Mouse (Mus musculus) layer of hippocampus, adult 11-12 months (tissue): ENCODE data around the gene Gm20388.

Source experiments
- DNase-seq: peaks from one replicate; pipeline ENCODE4 v3.0.0; 2022; ENCODE audit warnings: low spot score

The Gm20388 gene

DNA sequence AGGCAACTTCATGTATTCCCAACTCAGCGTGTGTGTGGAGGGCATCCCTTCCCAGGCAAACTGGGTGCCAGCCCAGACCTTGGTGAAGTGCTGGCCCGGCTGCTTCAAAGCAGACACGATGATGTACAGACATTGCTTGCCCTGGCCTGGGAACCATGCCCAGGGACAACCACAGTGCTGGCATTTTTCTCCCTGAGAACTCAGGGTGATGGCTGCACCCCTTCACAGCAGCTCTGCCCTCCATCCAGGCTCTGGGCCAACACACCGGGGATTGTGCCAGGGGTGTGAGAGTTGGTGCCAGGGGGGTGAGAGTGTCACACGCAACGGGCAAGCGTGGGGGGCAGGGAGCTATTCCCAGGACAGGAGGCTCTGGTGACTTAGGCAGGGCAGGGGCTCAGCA lies 734.0 kb downstream of the Gm20388 start:
- DNase-seq = peak; percentile 76

DNA sequence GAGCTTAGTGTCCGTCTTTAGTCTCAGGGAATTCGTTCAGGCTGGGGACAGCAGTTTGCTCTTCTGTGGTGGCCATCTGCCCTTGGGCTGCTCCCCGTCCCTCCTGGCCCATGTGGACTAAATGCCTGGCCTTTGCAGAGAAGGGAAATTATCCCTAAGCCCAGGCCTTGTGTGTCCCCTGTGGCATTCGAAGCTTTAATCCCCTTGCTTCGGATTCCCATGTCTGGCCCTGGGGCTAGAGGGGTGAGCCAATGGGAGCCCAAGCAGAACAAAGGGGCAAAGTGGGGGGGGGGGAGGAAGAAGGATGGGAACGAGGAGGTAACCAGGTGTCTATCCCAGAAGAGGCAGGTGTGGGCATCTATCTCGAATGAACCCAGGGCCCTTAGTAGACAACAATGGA lies 736.9 kb downstream of the Gm20388 start, which contains the start of gene 1190005I06Rik:
Gene 1190005I06Rik, minus strand, starts transcription at position 101 of the 400 bp plus-strand sequence.
- DNase-seq = no peak

DNA sequence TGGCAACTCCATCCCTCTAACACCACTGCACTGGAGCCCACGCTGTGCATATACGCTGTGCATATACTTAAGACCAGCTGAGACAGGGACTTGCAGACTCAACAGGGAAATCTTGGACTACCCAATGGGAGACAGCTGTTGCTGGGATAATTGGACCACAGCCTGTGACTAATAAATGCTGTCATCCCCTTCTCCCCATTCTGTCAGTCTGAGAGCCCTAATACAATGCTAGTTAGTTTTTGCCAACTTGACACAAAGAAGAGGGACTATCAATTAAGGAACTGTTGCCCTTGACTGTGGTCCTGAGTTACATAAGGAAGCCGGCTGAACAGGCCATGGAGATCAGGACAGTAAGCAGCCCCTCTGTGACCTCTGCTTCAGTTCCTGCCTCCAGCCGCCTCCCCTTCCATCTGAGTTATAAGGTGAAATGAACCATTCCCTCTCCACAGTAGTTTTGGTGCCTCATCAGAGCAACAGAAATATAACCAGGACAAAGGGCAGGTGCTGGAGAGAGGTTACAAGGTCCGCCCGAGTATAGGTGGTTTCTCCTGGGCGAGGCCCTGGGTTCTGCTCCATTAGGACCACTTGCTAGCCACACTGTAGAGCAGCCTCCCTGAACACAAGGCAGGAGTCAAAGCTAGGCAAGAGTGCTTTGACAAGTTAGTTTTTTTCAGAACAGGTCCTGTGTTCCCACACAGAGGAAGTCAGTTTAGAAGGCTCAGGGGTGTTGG lies 745.8 kb downstream of the Gm20388 start:
- no peak for DNase-seq

DNA sequence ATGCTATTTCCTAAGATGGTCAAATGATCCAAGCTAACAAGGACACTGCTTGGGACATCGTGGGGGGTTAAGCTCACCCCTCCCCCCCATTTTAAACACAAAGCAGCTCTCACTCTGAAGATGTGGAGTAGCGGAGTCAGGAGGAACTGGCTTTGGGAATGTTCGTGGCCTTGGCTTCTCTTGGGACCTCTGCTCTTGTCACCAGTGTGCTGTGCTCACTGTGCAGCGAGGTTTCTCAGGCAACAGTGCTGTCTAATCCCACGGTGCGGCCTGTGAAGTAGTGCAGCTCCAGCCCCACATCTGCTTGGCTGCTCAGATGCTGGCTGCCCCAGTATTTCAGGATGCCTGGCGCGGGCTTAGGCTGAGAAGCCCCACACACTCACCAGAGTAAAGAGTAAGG lies 746.8 kb downstream of the Gm20388 start:
- no peak for DNase-seq

DNA sequence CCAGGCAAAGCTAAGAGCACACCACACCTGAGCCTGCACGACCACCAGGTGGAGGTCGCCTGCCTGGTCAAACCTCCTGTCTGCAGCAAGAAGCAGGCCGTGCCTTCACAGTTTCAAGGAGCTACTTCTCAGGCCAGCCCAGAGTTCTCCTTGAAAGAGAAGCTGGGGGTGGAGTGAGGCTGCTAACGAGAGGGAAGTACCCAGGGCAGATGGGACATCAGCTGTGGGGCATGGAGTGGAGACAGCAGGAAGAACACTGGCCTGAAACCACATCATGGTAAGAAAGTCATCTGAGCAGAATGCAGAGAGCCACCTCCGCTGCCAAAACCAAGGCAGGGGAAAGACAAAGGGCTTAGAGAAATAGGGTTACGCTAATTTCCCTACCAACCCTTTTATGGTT lies 753.9 kb downstream of the Gm20388 start:
- DNase-seq = no peak

DNA sequence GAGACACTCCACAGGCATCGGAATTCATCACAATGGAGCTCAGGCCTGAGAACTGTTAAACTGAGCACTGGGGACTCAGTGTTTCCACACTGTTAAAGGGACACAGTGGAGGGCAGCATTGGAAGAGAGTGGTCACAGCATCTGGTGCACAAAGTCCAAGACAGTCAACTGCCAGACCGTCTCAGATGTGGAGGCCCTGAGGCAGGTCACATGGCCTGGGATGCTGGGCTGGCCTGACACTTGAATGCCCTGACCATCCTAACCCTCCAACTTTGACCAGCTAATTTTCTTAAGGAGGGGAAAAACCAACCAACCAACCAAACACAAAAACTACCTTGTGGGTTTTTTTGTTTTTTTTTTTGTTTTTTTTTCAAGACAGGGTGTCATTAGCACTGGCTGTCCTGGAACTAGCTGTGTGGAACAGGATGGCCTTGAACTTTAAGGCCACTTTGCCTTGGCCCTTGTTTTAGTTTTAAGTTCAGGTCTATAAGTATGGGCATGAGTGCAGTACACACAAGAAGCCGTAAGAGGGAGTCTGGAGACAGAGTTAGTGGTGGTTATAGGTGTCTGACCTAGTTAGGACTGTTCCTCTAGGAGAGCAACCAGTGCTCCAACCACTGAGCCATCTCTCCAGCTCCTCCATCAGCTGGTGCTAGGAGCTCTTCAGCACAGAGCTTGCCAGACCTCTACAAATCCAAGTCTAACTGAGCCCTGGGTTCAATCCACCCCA lies 755.2 kb downstream of the Gm20388 start:
- DNase-seq = no peak

DNA sequence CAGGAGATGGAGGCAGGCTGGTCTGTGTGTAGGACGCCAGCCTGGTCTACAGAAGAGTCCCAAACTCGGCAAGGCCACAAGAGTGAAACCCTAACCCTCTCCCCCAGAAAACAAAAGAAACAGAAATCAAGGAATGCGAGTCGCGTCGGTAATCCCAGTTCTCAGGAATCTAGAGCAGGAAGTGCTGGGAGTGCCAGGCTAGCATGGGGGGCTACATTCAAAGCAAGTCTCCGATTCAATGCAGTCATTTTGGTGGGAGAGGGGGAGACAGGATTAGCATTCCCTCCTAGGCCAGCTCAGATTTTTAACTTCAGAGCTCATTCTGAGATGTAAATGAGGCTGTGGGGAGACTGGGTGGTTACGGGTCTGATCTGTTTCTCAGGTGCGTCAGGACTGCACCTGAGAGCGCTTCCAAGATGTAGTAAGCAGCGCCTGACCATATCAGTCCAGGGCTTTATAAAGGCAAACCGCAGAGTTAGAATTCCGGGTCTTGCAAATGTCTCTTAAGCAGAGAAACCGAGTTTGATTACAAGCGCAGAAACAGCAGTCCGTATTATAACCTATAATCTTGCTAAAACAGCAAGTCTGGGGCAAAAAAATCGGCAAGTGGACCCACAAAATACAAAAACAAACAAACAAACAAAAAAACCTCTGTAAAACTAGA lies 756.3 kb downstream of the Gm20388 start:
- DNase-seq = no peak

- DNase-seq = peak; percentile 90
Observed at GRCm38 (mm10) chr8:120667561-120668373, 757.1 kb downstream of the Gm20388 start, which contains the start of the genes Gm27021 and Cox4i1. Gene Gm27021 (minus strand): TSS chr8:120668079. Gene Cox4i1 (plus strand): TSS chr8:120668222.

DNA sequence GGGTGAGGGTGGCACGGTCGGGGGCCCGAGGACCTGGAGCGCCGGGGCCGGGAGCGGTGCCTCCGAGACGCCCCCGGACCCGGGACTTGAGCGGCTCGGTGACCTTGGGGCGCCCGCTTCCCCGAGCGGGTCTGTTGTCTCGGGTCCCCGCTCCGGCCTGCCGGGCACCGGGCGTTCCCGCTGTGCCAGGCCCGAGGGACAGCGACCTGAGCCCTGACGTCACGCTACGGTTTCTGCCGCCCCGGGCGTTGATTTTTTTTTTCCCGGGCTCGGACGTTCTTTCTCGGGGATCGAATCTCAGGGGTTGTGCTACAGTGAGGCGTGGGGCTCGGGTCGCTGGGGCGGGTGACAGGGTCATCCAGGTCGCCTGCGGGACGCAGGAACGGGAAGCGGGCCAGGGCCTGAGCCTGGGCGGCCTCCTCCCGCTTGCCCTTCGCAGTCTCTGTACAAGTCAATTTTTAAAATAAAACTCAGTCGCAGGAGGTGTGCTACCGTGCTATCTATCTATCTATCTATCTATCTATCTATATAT lies 757.8 kb downstream of the Gm20388 start, which contains the start of gene Emc8:
Gene Emc8, minus strand, starts transcription at position 200 of the 532 bp plus-strand sequence.
- no peak for DNase-seq

DNA sequence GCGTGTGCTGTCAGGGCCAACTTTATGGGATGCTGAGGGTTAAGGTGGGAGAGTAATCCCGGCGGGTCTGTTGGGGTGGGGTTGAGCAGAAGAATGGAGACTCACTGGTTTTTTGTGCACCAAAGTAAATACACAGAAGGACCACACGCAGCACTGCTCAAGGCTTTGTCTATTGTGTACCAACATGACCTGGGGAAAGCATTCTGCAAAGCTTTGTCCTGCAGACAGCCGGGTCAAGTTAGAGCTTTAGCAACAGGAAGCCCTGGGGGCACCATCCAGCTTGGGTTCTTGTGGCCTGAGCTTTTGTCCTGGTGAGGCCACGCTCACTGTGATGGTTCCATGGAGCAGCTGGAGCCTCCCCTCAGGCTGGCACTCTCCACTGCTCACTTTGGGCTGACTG lies 761.1 kb downstream of the Gm20388 start:
- no peak for DNase-seq

DNA sequence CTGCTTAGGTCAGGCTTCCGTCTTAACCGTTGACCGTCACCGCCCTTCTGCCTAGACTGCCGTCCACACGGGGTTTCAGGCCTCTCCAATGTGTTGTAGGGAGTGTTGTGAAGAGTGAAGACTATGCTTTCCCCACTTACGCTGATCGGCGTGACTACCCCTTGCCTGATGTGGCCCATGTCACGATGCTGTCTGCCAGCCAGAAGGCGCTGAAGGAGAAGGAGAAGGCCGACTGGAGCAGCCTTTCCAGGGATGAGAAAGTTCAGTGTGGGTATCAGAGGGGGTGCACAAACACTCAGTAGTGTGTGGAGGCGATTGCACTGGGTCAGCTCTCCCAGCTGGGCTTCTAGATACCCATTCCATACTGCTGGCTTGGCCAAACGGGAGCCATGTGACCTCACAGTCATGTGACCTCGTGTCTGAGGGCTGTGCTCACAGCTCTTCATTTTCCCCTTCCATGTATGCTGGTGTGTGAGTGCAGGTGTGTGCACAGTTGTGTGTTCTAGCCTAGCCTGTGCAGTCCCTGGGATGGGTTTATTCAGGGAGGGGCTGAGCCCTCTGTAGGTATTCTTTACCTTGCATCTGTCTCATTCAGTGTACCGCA lies 762.1 kb downstream of the Gm20388 start:
- no peak for DNase-seq

DNA sequence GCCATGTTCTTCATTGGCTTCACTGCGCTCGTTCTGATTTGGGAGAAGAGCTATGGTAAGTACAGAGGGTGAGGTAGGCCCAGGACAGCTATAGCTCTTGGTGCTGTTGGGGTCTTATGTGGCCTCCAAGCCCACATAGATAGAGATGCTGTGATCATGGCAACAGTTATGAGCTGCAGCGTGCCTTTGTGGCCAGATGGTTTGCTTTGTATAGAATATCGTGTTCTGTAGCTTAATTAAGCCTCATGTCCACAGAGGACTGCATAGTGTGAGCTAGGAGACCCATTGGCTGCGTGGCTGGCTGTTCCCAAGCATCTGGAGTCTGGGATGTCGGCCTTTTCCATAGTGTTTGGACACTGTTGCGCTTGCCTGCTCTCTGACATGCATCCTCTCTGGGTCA lies 762.7 kb downstream of the Gm20388 start:
- no peak for DNase-seq

DNA sequence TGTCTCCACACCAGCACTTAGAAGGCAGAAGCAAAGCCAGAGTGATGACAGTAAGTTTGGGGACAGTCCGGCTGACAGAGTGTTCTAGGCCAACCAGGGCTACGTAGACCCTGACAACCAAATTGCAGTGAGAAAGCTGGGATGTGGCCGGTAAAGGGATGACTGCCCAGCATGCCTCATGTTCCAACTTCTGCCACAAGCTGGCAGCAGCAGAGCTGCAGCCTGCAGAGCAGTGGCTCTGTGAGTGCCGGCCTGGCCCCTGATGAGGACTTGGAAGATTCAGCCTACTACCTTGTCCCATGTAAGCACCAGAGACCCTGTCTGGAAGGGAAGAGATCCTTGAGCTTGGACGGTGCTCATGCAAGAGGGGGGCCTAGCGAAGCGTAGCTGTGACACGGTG lies 765.1 kb downstream of the Gm20388 start:
- no peak for DNase-seq

DNA sequence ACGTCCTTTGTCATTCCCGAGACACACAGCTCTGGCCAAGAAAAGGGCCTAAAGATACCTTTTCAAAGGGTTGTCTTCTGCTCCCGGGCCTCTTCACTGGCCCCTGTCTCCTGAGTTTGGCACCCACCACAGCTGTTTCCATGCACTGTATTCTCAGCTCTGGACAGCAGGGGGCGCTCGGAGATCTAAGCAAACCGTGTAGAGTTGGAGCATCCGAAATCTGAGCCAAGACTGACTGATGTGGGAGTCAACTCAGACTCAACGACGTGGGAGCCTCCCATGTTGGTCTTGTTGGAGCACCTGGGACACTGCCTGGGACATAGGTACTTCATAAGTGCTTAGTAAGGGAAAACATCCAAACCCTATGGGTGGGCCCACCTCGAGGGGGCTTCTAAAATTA lies 767.8 kb downstream of the Gm20388 start:
- DNase-seq = peak; percentile 90

- no peak for DNase-seq
Observed at GRCm38 (mm10) chr8:120679629-120680387, 769.2 kb downstream of the Gm20388 start.

DNA sequence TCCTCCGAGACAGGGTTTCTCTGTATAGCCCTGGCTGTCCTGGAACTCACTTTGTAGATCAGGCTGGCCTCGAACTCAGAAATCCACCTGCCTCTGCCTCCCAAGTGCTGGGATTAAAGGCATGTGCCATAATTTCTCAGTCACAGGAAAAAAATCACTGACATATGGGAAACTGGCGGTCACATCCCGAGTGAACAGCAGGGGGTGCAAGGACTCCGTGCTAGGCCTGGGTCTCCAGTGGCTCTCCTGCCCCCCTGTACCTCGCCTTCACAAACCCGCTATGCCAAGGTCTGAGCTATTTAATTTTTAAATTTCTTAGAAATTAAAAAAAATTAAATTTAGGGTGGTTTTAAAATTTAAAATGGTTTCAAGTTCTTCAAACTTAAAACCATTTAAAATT lies 769.8 kb downstream of the Gm20388 start:
- DNase-seq = peak; percentile 60

- DNase-seq = no peak
Observed at GRCm38 (mm10) chr8:120681113-120681512, 770.5 kb downstream of the Gm20388 start.

DNA sequence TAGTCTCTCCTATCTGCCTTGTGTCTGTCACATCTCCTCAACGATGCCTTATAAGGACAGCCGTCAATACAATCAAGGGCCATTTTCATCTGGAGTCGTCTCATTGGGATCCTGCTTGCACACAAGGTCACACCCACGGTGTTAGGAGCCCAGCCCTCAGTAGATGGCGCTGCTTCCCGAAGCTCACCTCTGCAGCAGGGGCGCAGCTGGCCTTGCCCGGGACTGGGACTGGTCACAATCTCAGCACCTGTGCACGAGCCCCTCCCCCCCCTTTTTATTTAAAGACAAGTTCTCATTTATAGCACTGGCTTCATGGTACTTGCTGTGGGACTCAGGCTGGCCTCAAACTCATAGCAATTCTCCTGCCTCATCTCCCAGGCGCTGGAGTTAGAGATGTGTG lies 773.0 kb downstream of the Gm20388 start:
- DNase-seq = peak; percentile 76

DNA sequence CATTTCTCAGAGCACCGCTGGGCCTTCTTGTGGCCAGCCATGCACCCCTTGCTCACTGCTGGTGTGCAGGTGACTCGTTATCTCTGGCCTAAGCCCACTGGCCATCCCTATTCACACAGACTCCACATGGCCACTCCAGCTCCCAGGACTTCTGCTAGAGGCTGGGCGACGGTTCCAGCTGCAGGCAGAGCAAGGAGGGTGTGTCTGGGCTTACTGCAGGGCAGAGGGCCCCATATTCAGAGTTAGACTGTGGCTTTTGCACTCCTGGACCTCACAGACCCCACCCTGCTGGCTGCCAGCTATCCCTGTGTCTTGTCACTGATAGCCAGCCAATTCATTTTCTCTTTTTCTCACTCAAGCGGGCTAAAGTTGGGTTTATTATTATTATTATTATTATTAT lies 773.4 kb downstream of the Gm20388 start:
- no peak for DNase-seq

DNA sequence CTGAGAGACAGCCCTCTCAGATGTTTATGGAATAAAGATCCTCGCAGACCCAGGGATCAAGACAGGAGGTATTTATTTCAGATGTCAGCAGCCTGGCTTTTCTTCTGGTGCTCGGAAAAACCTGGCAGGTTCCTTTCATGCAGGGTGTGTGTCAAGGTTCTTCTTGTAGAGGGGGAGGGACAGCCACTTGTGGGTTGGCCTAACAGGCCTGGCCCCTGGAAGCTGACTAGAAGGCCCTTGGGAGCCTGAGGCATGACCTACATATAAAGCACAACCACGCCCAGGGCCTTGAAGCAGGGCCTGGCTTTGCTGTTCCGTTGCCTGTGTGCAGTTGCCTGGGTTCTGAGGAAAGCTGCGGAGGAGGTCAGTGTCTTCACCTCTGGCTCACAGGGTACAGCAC lies 774.5 kb downstream of the Gm20388 start:
- no peak for DNase-seq
